Mouse (Mus musculus) CH12.LX (cell line): Measurements from ENCODE around the gene Uba52.

Source experiments
- CTCF ChIP-seq, 2 experiments: IDR thresholded peaks in 1 of 2; conservative IDR thresholded peaks in 1 of 2; 2 replicates each; pipeline ENCODE4 v1.5.1; 2011 to 2012; ENCODE audit warnings: low read depth in 2 of 2, low read length in 2 of 2, improper control_type of control experiment in 1 of 2, inconsistent platforms in 1 of 2, mild to moderate bottlenecking in 1 of 2, moderate library complexity in 1 of 2
- EP300 ChIP-seq: IDR thresholded peaks from 2 replicates; pipeline ENCODE4 v1.6.1; 2011; ENCODE audit warnings: low read length, improper control_type of control experiment
- HCFC1 ChIP-seq: IDR thresholded peaks from 2 replicates; pipeline ENCODE4 v1.6.1; 2012; ENCODE audit warnings: low read depth, mild to moderate bottlenecking, inconsistent platforms, low read length, improper control_type of control experiment
- IRF4 ChIP-seq: IDR thresholded peaks from 2 replicates; pipeline ENCODE4 v1.6.1; 2014; ENCODE audit warnings: low read depth, mild to moderate bottlenecking, inconsistent platforms, low read length, improper control_type of control experiment
- JUND ChIP-seq: conservative IDR thresholded peaks from 2 replicates; pipeline ENCODE4 v1.6.1; 2011; ENCODE audit warnings: low read depth, low read length, improper control_type of control experiment
- MAFK ChIP-seq: IDR thresholded peaks from 2 replicates; pipeline ENCODE4 v1.6.1; 2011; ENCODE audit warnings: low read length, improper control_type of control experiment; ENCODE audit not compliant: insufficient replicate concordance
- MEF2A ChIP-seq: IDR thresholded peaks from 2 replicates; pipeline ENCODE4 v1.6.1; 2014; ENCODE audit warnings: low read depth, mild to moderate bottlenecking, inconsistent platforms, low read length, improper control_type of control experiment, borderline replicate concordance
- POLR2A ChIP-seq: IDR thresholded peaks from 2 replicates; pipeline ENCODE4 v1.6.1; 2011; ENCODE audit warnings: low read depth, mild to moderate bottlenecking, improper control_type of control experiment, low read length
- POLR2AphosphoS2 ChIP-seq: IDR thresholded peaks from 2 replicates; pipeline ENCODE4 v1.6.1; 2011; ENCODE audit warnings: low read depth, low read length, improper control_type of control experiment
- TCF12 ChIP-seq: IDR thresholded peaks from 2 replicates; pipeline ENCODE4 v1.6.1; 2014; ENCODE audit warnings: low read depth, mild to moderate bottlenecking, inconsistent platforms, low read length, improper control_type of control experiment

GRCm38 (mm10) chr8:70464162-70464561 lies 46.4 kb downstream of the Uba52 start:
- TF ChIP-seq IRF4: no peak
- no peak for TF ChIP-seq HCFC1
- no peak for TF ChIP-seq POLR2AphosphoS2
- no peak for TF ChIP-seq JUND
- no peak for TF ChIP-seq POLR2A
- TF ChIP-seq CTCF (conservative IDR thresholded peaks at IDR 0.05 in 1 of 2, IDR thresholded peaks at IDR 0.05 in 1 of 2; ENCODE audit: low read depth in 2 of 2, low read length in 2 of 2): no peak
- no peak for TF ChIP-seq MAFK
- no peak for TF ChIP-seq MEF2A
- no peak for TF ChIP-seq TCF12
- TF ChIP-seq EP300: no peak
